Mouse (Mus musculus): ENCODE data around the gene 1700029P11Rik.
"Not testable (repeated sequence)": the region's sequence is repeated elsewhere in the genome, so short reads cannot be mapped to it uniquely, and the experiment has no call there.

1700029P11Rik gene

DNA sequence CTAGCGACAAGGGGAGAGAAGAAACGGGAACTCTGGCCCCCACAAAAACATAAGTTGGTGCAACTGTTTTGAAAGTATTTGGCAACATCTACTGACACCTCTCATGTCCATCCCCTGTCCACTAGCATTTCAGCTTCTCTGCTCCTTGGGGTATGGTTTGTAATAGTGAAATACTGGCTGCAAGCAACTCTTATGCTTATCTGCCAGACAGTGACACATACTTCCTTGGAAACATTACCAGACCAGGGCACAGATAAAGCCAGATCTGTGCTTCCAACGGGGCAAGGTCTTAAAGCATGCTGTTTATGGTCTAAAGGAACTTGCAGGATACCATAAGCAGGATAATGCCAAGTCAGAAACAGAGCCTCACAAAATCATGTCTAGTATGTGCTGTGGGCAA, 21.4 kb upstream of the 1700029P11Rik start:
- DNase-seq, result no peak

DNA sequence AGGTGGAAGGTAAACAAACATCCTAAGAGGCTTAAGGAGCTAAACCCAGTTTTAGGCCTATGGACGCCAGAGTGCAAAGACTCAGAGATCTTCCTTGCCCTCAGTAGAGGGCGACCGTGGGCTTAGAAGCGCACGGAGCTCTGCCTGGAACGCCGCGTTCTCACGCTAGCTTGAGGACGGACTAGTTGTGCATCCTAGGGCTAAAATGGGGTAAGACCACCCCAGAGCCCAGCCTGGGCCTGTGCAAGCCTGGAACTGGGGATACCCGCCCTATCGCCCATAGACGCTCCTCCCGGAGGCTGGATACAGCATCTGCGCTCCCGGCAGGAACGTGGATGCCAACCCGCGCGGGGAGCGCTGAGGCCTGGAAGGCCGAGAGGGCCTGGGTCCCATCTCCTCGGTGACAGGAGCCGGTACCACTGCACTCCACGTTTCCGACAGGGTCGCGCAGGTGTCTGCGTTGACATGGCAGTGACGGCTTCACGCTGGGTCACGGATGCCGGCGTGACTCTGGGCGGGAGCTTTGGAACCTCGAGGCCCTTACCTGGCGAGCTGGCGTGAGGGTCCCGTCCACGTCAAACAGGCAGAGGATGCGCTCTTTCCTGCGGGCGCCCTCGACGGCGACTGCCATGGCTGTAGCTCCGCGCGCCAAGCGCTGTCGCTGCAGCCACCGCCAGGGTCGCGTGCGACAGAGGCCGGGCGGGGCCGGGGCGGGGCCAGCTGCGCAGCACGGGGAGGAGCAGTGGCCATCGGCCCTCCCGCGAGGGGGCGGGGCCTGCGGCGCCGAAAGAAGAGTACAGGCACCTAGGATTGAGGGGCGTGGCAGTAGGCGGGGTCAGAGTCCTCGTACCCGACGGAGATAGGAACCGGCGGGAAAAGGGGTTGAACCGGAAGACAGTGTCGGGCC, 19.9 kb upstream of the 1700029P11Rik start, which contains the start of gene Pmm1:
TSS of gene Pmm1 (minus strand) at position 760 of the 907 bp plus-strand sequence.
- DNase-seq, result peak; percentile 100

DNA sequence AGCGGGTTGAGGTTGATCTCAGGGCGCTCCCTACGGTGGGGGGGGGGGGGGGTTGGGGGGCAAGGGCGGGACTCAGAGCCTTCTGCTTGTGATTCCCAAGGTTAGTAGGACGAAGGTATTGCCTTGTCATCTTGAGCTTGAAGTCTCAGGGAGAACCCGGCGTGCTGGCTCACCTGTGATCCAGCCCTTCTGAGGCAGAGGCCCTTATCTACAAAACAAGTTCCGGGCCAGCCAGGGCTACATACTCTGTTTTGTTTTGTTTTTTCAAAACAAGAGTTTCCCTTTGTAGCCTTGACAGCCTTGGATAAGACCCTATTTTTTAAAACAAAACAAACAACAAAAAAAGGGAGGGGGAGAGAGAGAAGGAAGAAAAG, 19.3 kb upstream of the 1700029P11Rik start:
- no peak for DNase-seq

DNA sequence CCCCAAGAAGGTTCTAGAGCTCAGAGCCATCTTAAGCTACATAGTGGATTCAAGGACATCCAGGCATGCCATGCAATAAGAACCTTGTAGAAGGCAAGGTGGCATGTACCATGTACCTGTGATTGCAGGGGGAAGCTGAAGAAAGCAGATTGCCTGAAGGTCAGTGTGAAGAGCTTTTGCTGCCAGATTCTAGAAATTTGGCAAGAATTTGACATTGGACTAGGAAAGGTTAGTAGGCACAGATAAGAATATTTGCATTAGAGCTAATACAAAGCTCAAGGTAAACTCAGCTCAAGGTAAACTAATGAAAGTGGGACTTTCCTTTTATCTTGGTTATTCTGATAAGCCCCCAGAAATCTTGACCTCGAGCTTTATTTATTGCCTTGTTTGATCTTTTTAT, 16.1 kb upstream of the 1700029P11Rik start:
- no peak for DNase-seq

DNA sequence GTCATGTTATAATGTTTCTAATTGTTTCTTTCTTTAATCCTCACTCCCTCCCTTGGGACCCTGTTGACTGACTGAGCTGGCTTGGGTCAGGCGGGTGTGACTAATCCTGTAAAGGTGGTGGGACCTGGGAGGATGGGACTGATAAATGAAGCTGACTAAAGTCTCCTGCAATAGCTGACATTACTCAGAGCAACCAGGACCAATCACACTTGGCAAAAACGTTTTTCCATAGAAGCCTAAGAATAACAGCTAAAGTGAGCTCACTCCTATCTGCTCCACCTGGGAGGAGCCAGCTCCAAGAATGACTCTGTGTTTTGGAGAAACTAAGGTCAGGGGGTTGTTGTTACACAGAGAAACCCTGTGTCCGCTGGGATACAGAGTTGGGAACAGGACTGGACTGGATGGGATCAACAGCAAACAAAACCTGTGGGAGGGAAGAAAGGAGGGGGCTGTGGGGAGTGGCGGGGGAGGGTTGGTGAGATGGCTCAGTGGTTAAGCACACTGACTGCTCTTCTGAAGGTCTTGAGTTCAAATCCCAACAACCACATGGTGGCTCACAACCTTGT, 15.3 kb upstream of the 1700029P11Rik start:
- DNase-seq, result no peak

DNA sequence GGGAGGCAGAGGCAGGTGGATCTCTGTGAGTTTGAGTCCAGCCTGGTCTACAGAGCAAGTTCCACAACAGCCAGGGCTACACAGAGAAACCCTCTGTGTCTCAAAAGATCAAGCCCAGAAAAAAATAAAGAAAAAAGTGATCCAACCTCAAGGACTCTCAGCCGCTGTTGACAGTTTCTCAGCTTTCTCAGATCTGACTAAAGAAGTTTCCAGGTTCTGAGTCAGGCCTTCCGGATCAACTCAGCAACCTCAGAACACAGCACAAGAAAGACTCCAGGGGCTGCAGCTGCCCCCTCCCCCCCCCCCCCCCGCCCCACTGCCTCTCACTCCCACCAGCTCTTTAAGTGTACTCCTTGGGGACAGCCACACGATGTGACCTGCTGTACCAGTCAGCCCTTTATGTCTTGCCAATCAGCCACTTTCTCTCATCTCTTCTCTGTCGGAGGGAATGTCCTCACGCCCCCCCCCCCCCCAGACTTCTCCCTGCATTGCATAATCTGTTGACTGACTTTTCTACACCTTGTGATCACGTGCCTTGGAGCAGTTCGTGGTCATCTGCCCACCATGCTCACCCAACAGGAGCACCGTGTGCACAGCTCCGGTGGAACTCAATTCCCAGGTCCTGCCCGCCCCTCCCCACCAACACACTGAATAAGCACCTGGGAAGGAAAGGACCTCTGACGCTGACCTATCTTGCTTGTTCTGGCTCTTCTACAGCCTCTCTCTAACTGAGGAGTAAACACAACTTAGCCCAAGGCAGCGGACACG, 14.1 kb upstream of the 1700029P11Rik start:
- no peak for DNase-seq

DNA sequence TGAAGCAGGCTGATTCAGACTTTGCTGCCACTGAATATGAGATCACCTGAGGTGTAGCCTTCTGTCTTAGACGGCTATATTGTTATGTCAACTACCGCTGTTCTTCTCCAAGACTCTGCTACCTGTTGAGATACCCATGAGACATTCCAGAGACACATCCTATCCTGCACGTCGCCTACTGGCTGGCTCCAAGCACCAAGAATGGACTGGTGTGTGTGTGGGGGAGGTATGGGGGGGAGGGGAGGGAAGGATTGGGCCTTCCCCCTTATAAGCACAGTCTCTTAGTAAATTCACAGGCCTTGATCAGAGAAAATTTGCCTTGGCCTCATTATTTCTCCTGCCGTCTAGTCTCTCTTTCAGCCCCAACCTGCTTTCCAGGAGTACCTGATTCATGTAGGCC, 12.5 kb upstream of the 1700029P11Rik start:
- DNase-seq, result no peak

DNA sequence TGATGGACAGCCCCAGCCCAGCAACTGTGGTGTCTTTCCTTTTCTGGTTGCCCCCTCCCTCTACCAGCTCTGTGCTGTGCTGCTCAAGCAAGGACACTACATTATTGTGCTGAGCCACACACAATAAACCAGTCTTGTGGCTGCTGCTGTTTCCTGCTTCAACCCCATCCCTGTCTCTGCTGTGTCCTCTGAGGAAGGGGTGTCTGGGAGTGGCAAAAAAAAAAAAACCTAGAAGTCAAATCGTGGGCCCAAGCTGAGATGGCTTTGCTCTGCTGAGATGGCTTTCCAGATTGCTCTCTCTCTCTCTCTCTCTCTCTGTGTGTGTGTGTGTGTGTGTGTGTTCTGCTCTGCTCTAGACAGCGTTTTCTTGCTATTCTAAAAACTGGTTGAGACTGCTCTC, 11.9 kb upstream of the 1700029P11Rik start:
- no peak for DNase-seq

DNA sequence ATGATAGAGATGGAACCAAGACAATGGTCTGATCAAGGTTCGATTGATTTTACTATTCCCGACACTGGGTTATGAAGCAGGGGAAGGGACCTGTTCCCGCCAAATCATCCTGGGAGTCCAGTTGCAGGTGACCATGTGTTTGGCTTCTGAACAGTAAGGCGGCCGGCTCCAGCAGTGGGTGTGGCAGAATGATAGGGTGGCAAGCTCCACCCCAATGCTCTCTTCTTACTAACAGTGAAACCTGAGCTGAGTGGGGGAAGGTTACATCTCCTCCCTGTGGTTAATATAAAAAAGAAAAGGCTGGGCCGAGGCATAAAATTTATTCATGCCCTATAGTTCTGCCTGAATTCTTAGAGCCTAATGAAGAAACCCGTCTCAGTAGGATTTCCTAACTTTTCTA, 11.2 kb upstream of the 1700029P11Rik start:
- DNase-seq, result no peak

DNA sequence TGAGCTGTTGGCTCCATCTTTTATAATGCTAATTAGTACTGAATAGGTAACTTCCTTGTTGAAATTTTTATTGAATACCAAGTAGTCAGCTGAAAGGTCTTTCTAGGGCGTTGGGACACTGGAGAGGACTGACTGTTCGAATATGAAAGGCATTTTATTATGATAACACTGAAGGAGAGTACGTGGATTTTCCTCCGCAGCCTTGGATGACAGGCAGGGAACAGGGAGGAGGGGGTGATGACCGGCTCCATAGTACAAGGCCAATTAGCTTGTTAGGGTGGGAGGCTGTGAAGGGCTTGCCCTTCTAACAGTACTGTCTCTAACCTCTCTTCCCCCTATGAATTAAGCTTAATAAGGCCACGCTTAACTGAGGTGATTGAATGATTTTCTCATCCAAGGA, 10.7 kb upstream of the 1700029P11Rik start:
- not testable (repeated sequence) for DNase-seq

DNA sequence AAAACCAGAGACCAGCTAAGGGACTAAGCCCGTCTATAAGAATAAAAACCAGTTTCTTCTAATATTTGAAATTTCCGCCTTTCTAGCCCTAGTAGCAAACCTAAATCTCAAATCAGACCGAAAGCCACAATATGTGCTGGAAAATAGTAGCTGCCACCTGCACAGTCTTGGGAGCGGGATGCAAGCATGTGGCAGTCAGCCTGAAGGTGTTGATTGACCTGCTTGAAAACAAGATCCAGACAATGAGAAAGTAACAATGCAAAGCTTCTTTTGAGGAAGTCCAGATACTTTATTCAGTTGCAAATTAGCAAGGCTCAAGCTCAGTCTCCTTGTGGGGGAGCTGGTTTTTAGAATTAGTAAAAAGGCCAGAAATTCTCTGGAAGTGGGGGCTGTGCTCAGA, 9.8 kb upstream of the 1700029P11Rik start:
- DNase-seq, result not testable (repeated sequence)

DNA sequence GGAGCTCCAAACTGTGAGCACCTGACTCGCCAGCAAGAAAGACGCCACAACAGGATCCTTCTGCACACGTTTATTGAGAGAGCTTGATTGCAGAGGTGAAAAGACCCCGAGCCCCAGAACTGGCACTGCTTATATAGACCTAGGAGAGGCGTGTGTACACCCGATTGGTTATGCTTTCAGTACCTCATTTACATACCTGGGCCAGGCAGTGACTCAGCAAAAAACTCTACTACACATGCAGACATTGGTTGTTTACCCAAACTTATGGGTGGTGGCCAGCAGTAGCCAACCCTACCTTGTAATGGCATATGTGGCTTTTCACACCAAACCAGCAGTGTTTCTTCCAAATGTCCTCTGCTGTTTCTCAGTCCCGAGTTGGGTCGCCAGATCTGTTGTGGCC, 5.2 kb upstream of the 1700029P11Rik start:
- DNase-seq, result not testable (repeated sequence)

DNA sequence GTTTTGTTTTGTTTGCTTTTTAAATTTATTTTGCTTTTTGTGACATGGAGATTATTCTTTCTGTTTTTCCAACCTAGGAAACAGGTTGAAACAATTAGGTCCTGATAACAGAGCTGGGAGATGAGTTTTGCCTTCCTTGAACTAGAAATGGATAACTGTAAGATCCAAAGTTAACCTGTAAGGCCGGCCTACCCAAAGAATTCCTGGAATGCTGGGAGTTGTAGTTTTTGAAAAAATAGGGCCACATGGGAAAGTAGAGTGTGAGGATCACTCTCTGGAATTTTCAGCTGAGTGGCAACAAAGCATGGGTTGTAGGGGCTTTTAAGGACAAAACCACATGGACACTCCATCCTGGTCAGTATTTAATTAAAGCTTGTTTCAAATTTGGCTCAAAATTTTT, 1.8 kb downstream of the 1700029P11Rik start:
- no peak for DNase-seq

DNA sequence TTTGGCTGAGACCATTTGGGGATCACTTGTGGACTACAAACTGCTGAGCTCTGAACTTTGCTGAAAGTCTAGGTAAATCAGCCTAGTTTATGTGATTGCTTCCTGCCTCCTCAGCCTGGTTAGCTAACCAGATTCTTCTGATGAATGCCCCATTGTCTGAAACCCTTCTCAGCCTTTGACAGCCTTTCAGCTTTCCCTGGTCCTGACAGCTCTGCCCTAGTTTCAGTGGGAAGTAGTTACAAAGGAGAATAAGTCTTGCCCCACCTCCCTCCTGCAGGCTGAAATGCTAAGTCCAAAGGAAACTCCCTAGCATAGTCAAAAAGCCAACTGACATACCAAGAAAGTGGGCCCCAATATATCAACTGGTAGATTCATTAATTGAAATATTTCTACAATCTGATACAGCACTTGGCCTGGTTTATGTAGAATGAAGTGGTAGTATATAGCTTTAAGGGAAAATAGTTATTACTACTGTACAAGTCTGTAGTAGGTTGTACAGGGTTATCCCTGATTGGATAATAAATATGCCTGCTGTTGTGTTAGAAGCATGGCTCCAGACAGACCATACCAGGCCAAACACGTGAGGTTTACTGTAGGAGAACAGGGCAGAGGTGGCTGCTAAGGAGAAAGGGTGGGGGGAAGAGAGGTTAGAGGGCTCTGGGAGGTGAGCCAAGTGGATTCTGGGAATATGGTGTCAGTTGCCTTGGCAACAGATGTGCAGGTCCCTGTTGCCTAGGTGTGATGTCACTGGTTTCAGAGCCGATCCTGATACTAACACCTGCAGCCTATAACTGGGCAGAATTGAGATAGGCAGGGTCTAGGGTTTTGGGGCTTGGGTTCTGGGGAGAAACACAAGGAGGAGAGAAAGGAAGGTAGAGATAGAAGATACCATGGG, 5.2 kb downstream of the 1700029P11Rik start:
- no peak for DNase-seq

DNA sequence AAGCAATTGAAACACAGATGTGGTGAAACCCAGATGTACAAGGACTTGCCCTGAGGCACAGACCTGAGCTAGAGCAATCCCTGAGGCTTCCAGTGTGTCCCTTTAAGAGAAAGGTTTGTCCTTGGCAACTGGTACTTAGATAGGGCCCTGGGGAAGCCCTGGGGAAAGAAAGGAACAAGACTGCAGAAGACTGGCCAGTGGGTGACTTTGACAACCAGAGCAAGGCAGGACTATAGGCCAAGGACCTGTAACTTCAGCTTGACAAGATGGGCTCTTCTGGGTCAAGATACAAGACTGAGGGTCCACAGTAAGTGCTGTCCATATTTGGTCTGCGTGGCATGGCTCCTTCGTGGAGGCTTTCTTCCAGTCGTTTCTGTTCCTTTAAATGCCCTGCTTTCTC, 7.3 kb downstream of the 1700029P11Rik start, which contains the start of gene Xrcc6:
TSS of gene Xrcc6 (plus strand) at position 190 of the 400 bp plus-strand sequence.
- DNase-seq, result no peak

DNA sequence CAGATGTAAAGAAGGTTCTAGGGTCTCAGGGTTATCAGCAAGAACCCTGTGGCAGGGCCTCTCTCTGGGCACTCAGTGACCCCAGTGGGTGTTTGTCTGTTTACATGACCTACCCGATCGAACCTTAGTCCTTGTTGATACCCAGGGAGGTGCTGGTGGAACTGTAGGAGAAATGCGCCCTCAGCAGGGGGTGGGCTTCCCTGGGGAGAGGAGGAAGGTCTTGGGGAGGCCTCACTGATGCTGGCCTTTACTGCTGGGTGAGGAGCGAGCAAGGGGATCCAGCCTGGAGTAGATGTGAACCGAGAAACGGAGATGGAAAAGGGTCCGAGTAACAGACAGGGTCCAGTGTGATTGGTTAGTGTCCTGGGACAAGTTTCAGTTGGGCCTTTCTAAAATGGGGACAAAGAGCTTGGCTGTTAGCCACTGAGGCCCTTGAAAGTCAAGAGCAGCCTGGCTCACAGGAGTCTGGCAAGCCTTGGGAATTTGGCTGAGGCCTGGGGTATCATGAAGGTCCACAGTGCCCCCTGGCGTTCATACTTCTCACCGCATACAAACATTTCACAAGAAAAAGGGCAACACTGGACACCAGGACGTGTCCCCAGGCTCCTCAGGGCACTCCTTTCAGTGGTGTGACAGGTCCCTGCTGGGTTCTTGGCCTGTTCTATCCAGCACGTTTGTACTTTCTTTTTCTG, 9.2 kb downstream of the 1700029P11Rik start:
- DNase-seq, result peak; percentile 56 to 58

DNA sequence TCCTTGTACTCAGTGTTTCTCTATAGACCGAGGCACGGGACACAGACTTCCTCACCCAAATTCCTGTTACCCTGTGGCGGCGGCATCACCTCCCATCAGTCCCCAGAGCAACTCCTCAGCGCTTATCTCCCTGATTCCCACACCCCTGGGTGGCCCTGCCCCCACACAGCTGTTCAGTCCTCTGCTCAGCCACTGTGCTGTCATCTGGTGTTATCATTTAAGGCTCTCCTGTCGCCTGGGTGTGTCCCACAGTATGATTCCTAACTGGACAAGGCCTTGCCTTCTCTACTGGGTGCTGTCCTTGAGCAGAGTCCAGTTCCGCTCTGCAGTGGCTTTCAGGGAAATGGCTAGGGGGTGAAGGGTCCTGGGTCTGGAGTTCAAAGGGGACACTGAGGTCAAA, 10.2 kb downstream of the 1700029P11Rik start:
- no peak for DNase-seq

DNA sequence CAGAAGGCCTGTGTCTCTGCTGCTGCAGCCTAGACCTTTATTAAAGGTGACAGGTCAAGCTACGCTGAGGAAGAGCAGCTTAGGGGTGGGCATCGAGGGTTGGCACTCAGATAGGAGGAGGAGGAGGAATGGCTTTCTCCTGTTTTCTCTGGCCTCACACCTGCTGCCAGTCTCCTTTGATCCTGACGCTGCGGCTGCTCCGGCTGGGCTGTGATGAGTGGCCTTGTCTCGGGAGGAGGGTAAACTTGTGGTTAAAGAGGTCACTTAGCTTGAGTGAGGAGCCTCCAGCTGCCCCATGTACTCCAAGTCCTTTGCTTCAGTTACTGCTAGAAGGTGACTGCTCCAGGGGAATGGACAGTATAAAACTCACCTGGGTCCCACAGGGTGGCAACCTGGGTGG, 13.7 kb downstream of the 1700029P11Rik start:
- no peak for DNase-seq

DNA sequence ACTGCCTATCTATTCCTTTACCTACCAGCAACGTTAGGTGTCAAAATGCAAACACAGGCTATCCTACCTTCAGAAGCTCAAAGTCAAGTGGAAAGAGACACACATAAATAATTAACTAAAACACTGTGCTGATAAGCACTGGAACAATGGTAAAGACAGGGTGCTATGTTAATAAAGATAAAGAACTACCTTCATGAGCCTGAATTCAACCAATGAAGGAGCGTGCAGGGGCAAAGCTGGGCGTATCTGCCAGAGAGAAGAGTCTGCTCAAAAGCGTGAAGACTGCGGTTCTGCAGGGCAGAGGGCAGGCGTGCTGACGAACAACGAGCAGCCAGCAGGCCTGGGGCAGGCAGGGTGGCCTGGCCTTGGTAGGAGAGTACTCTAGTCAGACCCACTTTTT, 23.9 kb downstream of the 1700029P11Rik start:
- no peak for DNase-seq

DNA sequence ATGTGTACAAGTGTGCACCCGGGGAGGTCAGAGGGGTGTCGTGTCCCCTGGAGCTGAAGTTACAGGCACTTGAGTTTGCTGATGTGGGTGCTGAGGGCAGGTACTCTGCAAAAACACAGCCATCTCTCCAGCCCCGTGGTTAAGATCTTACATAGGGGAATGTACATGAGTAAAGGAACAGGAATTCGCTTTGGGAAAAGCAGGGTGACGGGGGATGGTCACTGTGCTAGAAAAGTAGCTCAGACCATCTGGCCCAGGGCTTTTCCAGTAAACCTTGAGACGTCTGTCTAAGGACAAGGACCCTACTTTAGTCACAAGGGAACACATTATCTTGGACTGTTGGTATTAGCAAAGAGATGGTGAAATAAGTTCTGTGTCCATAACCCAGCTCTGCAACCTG, 31.6 kb downstream of the 1700029P11Rik start:
- no peak for DNase-seq

DNA sequence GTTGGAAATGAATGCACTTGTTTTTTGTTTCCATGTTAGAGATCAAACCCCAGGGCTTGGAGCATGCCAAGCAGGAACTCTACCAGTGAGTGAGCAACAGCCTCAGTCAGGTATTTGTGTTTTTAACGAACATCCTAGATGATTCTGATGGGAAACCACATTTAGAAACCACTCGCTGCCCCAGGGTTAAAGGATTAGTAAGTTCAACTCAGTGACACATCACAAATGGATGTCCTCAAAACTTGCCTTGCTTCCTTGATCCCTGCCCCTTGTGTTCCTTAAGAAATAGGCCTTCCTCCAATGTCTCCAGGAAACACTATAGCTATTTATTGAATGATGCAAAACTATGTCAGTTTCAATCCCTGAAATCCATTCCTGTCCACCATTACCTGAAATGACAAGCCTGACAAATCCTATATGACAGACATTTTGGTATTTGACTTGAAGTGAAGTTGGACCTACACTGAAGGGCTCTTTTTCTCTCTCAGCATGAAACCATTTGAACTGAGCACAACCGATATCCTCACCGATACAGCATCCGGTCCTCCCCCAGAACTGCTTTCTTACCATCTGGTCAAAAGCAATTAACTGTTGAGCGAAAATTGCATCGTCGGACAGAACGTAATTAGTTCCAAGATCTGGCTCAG, 34.5 kb downstream of the 1700029P11Rik start:
- DNase-seq, result no peak
